Mouse (Mus musculus): ENCODE data around the gene Trmt44. TPM values are rescaled to one million over a fixed set of nuclear protein-coding genes. Genes with fewer than 3 reads are reported as not detected.

Trmt44 gene
- total and polyA plus RNA-seq, 3 experiments = 14.3 to 16.6 TPM; not detected in 1

DNA sequence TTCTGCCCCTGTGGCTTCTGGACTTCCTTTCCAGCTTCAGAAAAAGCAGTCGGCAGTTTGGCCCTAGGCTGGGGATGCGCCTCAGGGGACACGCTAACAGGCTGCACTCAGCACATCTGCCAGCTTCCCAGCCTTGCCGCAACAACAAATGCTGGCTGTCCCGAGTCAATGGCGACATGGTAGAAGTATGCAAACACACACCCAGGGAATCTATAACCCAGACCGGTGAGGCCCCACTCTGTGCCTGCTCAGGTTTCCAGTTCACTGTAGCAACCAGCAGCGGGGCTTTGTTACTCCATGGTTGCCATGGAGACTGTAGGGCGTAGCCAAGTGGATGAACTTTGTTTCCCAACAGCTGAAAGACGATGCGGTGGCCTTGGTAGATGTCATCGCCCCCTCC, 34.5 kb upstream of the Trmt44 start:
- no peak for DNase-seq (ENCODE audit: low read depth, low spot score)
- Histone ChIP-seq H3K36me3 (ENCODE audit: control insufficient read depth in 1 of 2, insufficient read depth in 2 of 2, low read length in 2 of 2) (no peaks in the 10 kb centered on the region), H3K27me3 (ENCODE audit: control insufficient read depth in 1 of 2, insufficient read depth in 2 of 2, low read length in 2 of 2) (no peaks in the 10 kb centered on the region), H3K9me3 (replicated peaks; ENCODE audit: insufficient read depth, low read length) (no peaks in the 10 kb centered on the region), H3K27ac (ENCODE audit: control insufficient read depth, low read depth, low read length) (no peak overlapping the region), H3K4me1 (ENCODE audit: control insufficient read depth in 1 of 2, insufficient read depth in 2 of 2, low read length in 2 of 2) (no peaks in the 10 kb centered on the region), H3K79me2 (ENCODE audit: control insufficient read depth, insufficient read depth, low read length, poor library complexity) (no peaks in the 10 kb centered on the region), H3K4me3 (ENCODE audit: control insufficient read depth in 1 of 2, insufficient read depth in 1 of 2, low read depth in 2 of 2, low read length in 2 of 2) (no peak overlapping the region), H3K9ac (ENCODE audit: control insufficient read depth, low read depth, low read length, poor library complexity, severe bottlenecking) (no peak overlapping the region)
- no peak for TF ChIP-seq TAL1 (IDR thresholded peaks at IDR 0.05; ENCODE audit: low read length)
- no peak for TF ChIP-seq GATA1 (IDR thresholded peaks at IDR 0.05; ENCODE audit: low read depth, low read length)
- TF ChIP-seq POLR2AphosphoS5 (IDR thresholded peaks at IDR 0.05; ENCODE audit: borderline replicate concordance, low read depth, low read length) = no peak
- TF ChIP-seq JUND (IDR thresholded peaks at IDR 0.05; ENCODE audit: low read depth, low read length) = no peak
- TF ChIP-seq POLR2AphosphoS2 (IDR thresholded peaks at IDR 0.05; ENCODE audit: low read length) = no peak
- no peak for TF ChIP-seq TCF12 (IDR thresholded peaks at IDR 0.05; ENCODE audit: low read depth, low read length)
- no peak for TF ChIP-seq ZNF384 (IDR thresholded peaks at IDR 0.05; ENCODE audit: low read depth, low read length)
- TF ChIP-seq ZMIZ1 (IDR thresholded peaks at IDR 0.05; ENCODE audit: low read depth, low read length) = no peak
- no peak for TF ChIP-seq ETS1 (IDR thresholded peaks at IDR 0.05; ENCODE audit: low read depth, low read length)
- no peak for TF ChIP-seq MAX (IDR thresholded peaks at IDR 0.05; ENCODE audit: low read length)
- no peak for TF ChIP-seq POLR2A (IDR thresholded peaks at IDR 0.05; ENCODE audit: control insufficient read depth in 1 of 2, insufficient read depth in 1 of 2, low read depth in 1 of 2, low read length in 2 of 2, poor library complexity in 1 of 2)
- no peak for TF ChIP-seq MXI1 (IDR thresholded peaks at IDR 0.05; ENCODE audit: low read depth, low read length)
- no peak for TF ChIP-seq NRF1 (IDR thresholded peaks at IDR 0.05; ENCODE audit: insufficient read depth, low read depth, low read length, poor library complexity, severe bottlenecking)
- no peak for TF ChIP-seq ZC3H11A (IDR thresholded peaks at IDR 0.05; ENCODE audit: low read depth, low read length)
- TF ChIP-seq RCOR1 (IDR thresholded peaks at IDR 0.05; ENCODE audit: low read depth, low read length) = no peak
- TF ChIP-seq SMC3 (IDR thresholded peaks at IDR 0.05; ENCODE audit: low read depth, low read length) = no peak

- H3K36me3 ChIP-seq (ENCODE audit: control insufficient read depth in 1 of 2, insufficient read depth in 2 of 2, low read length in 2 of 2) = no peaks in the 10 kb centered on the region
- no peaks in the 10 kb centered on the region for H3K4me1 ChIP-seq (ENCODE audit: control insufficient read depth in 1 of 2, insufficient read depth in 2 of 2, low read length in 2 of 2)
- no peak for TF ChIP-seq RAD21 (IDR thresholded peaks at IDR 0.05; ENCODE audit: low read depth, low read length)
- TF ChIP-seq KAT2A (conservative IDR thresholded peaks at IDR 0.05; ENCODE audit: low read depth, low read length) = no peak
- no peak for TF ChIP-seq BHLHE40 (IDR thresholded peaks at IDR 0.05; ENCODE audit: borderline replicate concordance, low read depth, low read length)
- no peak for TF ChIP-seq USF1 (IDR thresholded peaks at IDR 0.05; ENCODE audit: low read depth, low read length)
- no peak for TF ChIP-seq MYC (IDR thresholded peaks at IDR 0.05; ENCODE audit: low read depth, low read length)
- no peak for TF ChIP-seq ETS1 (IDR thresholded peaks at IDR 0.05; ENCODE audit: low read depth, low read length)
- TF ChIP-seq ZC3H11A (IDR thresholded peaks at IDR 0.05; ENCODE audit: low read depth, low read length) = no peak
- TF ChIP-seq UBTF (IDR thresholded peaks at IDR 0.05; ENCODE audit: borderline replicate concordance, insufficient read depth, low read depth, low read length) = no peak
- no peak for TF ChIP-seq TBP (IDR thresholded peaks at IDR 0.05; ENCODE audit: low read depth, low read length)
- no peak for TF ChIP-seq USF2 (IDR thresholded peaks at IDR 0.05; ENCODE audit: borderline replicate concordance in 1 of 2, insufficient read depth in 1 of 2, low read depth in 1 of 2, low read length in 2 of 2)
- no peak for TF ChIP-seq TAL1 (IDR thresholded peaks at IDR 0.05; ENCODE audit: low read length)
- no peak for TF ChIP-seq MAZ (IDR thresholded peaks at IDR 0.05; ENCODE audit: low read depth, low read length)
- no peak for TF ChIP-seq SIN3A (IDR thresholded peaks at IDR 0.05; ENCODE audit: low read length)
- TF ChIP-seq E2F4 (IDR thresholded peaks at IDR 0.05; ENCODE audit: borderline replicate concordance, low read depth, low read length) = no peak
- no peak for TF ChIP-seq SMC3 (IDR thresholded peaks at IDR 0.05; ENCODE audit: low read depth, low read length)
- TF ChIP-seq MXI1 (IDR thresholded peaks at IDR 0.05; ENCODE audit: low read depth, low read length) = no peak
- no peak for TF ChIP-seq POLR2A (IDR thresholded peaks at IDR 0.05; ENCODE audit: control insufficient read depth in 1 of 2, insufficient read depth in 1 of 2, low read depth in 1 of 2, low read length in 2 of 2, poor library complexity in 1 of 2)
- no peak for TF ChIP-seq CTCF (IDR thresholded peaks at IDR 0.05 in 2 of 3, conservative IDR thresholded peaks at IDR 0.05 in 1 of 3; ENCODE audit: control insufficient read depth in 1 of 3, insufficient read depth in 1 of 3, low read depth in 2 of 3, low read length in 3 of 3, poor library complexity in 1 of 3, severe bottlenecking in 1 of 3)
- no peak for TF ChIP-seq MYB (IDR thresholded peaks at IDR 0.05; ENCODE audit: low read depth, low read length)
- no peak overlapping the region for H3K27ac ChIP-seq (ENCODE audit: control insufficient read depth, low read depth, low read length)
- no peak overlapping the region for H3K9ac ChIP-seq (ENCODE audit: control insufficient read depth, low read depth, low read length, poor library complexity, severe bottlenecking)
- H3K4me3 ChIP-seq (ENCODE audit: control insufficient read depth in 1 of 2, insufficient read depth in 1 of 2, low read depth in 2 of 2, low read length in 2 of 2) = no peak overlapping the region
- no peaks in the 10 kb centered on the region for H3K27me3 ChIP-seq (ENCODE audit: control insufficient read depth in 1 of 2, insufficient read depth in 2 of 2, low read length in 2 of 2)
- H3K79me2 ChIP-seq (ENCODE audit: control insufficient read depth, insufficient read depth, low read length, poor library complexity) = no peaks in the 10 kb centered on the region
- H3K9me3 ChIP-seq (replicated peaks; ENCODE audit: insufficient read depth, low read length) = no peaks in the 10 kb centered on the region
- DNase-seq (ENCODE audit: low read depth, low spot score) = no peak
Observed at GRCm38 (mm10) chr5:35608559-35608958, 33.7 kb upstream of the Trmt44 start.

Measured in MEL (cell line).